Mouse (Mus musculus) macrophage (primary cell): ENCODE data around the gene Hnrnpc. TPM values are rescaled to one million over a fixed set of nuclear protein-coding genes. Genes with fewer than 3 reads are reported as not detected.
A peak's percentile ranks its signal among the peaks of the same experiment; 100 is the strongest.
"Not testable (repeated sequence)": the region's sequence is repeated elsewhere in the genome, so short reads cannot be mapped to it uniquely, and the experiment has no call there.

Experiments used
- H3K27ac ChIP-seq: fragments of 350-480 bp; formaldehyde crosslinking; 2 replicates; pipeline ENCODE4 v1.9.0; 2021
- H3K36me3 ChIP-seq: fragments of 350-480 bp; formaldehyde crosslinking; 2 replicates; pipeline ENCODE4 v1.9.0; 2021; ENCODE audit errors: inconsistent target
- H3K4me3 ChIP-seq: fragments of 350-480 bp; formaldehyde crosslinking; 2 replicates; pipeline ENCODE4 v1.9.0; 2021; ENCODE audit errors: inconsistent target
- H3K79me2 ChIP-seq: fragments of 350-480 bp; formaldehyde crosslinking; 2 replicates; pipeline ENCODE4 v1.9.0; 2021; ENCODE audit errors: inconsistent target
- WGBS: methylation state at CpG from one replicate; pipeline ENCODE4 v1.1.7; 2026; ENCODE audit warnings: inconsistent platforms; ENCODE audit not compliant: missing documents; 5-methylcytosine and 5-hydroxymethylcytosine counted together
- polyA plus RNA-seq: library from polyadenylated mRNA; stranded (reverse); fragments of 250-400 nt; gene quantifications from 3 replicates; pipeline ENCODE4 v1.2.4, GENCODE M21; 2018; ENCODE audit warnings: inconsistent platforms

Gene Hnrnpc
- polyA plus RNA-seq, 1 experiment from 2014 or later = 310 TPM

GRCm38 (mm10) chr14:52118456-52118822, 14.6 kb upstream of the Hnrnpc start:
- Histone ChIP-seq H3K27ac (peak overlapping the region; percentile 58; the same call in 1 of the 2 replicates), H3K4me3 (no peak overlapping the region)

GRCm38 (mm10) chr14:52117241-52117640, 13.4 kb upstream of the Hnrnpc start:
- 100% methylated on average over 5 of the region's 5 CpGs for WGBS
- no peak overlapping the region for H3K4me3 ChIP-seq

More at GRCm38 (mm10) chr14:52118456-52118822, 14.6 kb upstream of the Hnrnpc start:
- Histone ChIP-seq H3K36me3 (no peaks in the 10 kb centered on the region), H3K79me2 (no peaks in the 10 kb centered on the region)
- 86% methylated on average over 8 of the region's 8 CpGs for WGBS

GRCm38 (mm10) chr14:52114101-52114500, 10.3 kb upstream of the Hnrnpc start:
- no peaks in the 10 kb centered on the region for H3K79me2 ChIP-seq
- no peak overlapping the region for H3K4me3 ChIP-seq
- no peaks in the 10 kb centered on the region for H3K36me3 ChIP-seq
- no peak overlapping the region for H3K27ac ChIP-seq
- 92% methylated on average over 1 of the region's 1 CpGs for WGBS

More at GRCm38 (mm10) chr14:52117241-52117640, 13.4 kb upstream of the Hnrnpc start:
- H3K36me3 ChIP-seq = no peaks in the 10 kb centered on the region
- H3K79me2 ChIP-seq = no peaks in the 10 kb centered on the region
- no peak overlapping the region for H3K27ac ChIP-seq

- H3K79me2 ChIP-seq = no peaks in the 10 kb centered on the region
- 95% methylated on average over 4 of the region's 4 CpGs for WGBS
- no peak within 1 kb of the TSS for H3K27ac ChIP-seq
- no peaks in the 10 kb centered on the region for H3K36me3 ChIP-seq
- no peak within 1 kb of the TSS for H3K4me3 ChIP-seq
Measured at GRCm38 (mm10) chr14:52110346-52110745, 6.5 kb upstream of the Hnrnpc start, which contains the start of gene Rpgrip1. TSS of gene Rpgrip1 (plus strand) at chr14:52110704.

GRCm38 (mm10) chr14:52108025-52108424, 4.2 kb upstream of the Hnrnpc start:
- peak overlapping the region; percentile 83 for H3K27ac ChIP-seq
- 96% methylated on average over 2 of the region's 2 CpGs for WGBS
- H3K79me2 ChIP-seq = peaks cover 9% of the 10 kb centered on the region
- H3K4me3 ChIP-seq = no peak overlapping the region
- no peaks in the 10 kb centered on the region for H3K36me3 ChIP-seq

GRCm38 (mm10) chr14:52106741-52107140, 2.9 kb upstream of the Hnrnpc start:
- Histone ChIP-seq H3K36me3 (no peaks in the 10 kb centered on the region), H3K27ac (peak overlapping the region; percentile 83)

GRCm38 (mm10) chr14:52105308-52105707, 1.5 kb upstream of the Hnrnpc start:
- Histone ChIP-seq H3K36me3 (no peaks in the 10 kb centered on the region), H3K27ac (peak overlapping the region; percentile 83), H3K4me3 (no peak overlapping the region), H3K79me2 (peaks cover 36% of the 10 kb centered on the region)
- 88% methylated on average over 1 of the region's 2 CpGs for WGBS

More at GRCm38 (mm10) chr14:52106741-52107140, 2.9 kb upstream of the Hnrnpc start:
- WGBS = under 1% methylated on average over 10 of the region's 10 CpGs
- H3K79me2 ChIP-seq = peaks cover 22% of the 10 kb centered on the region
- H3K4me3 ChIP-seq = no peak overlapping the region

- 50% methylated on average over 7 of the region's 7 CpGs for WGBS
- Histone ChIP-seq H3K36me3 (no peaks in the 10 kb centered on the region), H3K4me3 (peak overlapping the region; percentile 25), H3K79me2 (peaks cover 41% of the 10 kb centered on the region), H3K27ac (peak overlapping the region; percentile 83)
Measured at GRCm38 (mm10) chr14:52104677-52105285, 953 bp upstream of the Hnrnpc start.

GRCm38 (mm10) chr14:52103474-52103855, 363 bp downstream of the Hnrnpc start:
- H3K4me3 ChIP-seq = peak overlapping the region; percentile 96

GRCm38 (mm10) chr14:52101285-52102157, 2.3 kb downstream of the Hnrnpc start:
- peak overlapping the region; percentile 96; the same call in 1 of the 2 replicates for H3K4me3 ChIP-seq
- peaks cover 74% of the 10 kb centered on the region for H3K79me2 ChIP-seq
- H3K27ac ChIP-seq = no peak overlapping the region
- H3K36me3 ChIP-seq = peaks cover 8% of the 10 kb centered on the region; the same call in 1 of the 2 replicates
- WGBS = 0% methylated on average over 1 of the region's 1 CpGs

More at GRCm38 (mm10) chr14:52103474-52103855, 363 bp downstream of the Hnrnpc start:
- H3K27ac ChIP-seq = peak overlapping the region; percentile 75
- H3K79me2 ChIP-seq = peaks cover 54% of the 10 kb centered on the region
- WGBS = 0% methylated on average over 29 of the region's 30 CpGs
- H3K36me3 ChIP-seq = no peaks in the 10 kb centered on the region

GRCm38 (mm10) chr14:52100170-52100960, 3.5 kb downstream of the Hnrnpc start:
- H3K79me2 ChIP-seq = peaks cover 85% of the 10 kb centered on the region
- peaks cover 10% of the 10 kb centered on the region; the same call in 1 of the 2 replicates for H3K36me3 ChIP-seq
- H3K4me3 ChIP-seq = no peak overlapping the region; the same call in 1 of the 2 replicates
- 28% methylated on average over 5 of the region's 5 CpGs for WGBS
- H3K27ac ChIP-seq = no peak overlapping the region

- H3K36me3 ChIP-seq = peaks cover 10% of the 10 kb centered on the region; the same call in 1 of the 2 replicates
Measured at GRCm38 (mm10) chr14:52099563-52099962, 4.3 kb downstream of the Hnrnpc start.

GRCm38 (mm10) chr14:52098387-52098786, 5.4 kb downstream of the Hnrnpc start:
- not testable (repeated sequence) for H3K27ac ChIP-seq, H3K4me3 ChIP-seq, H3K36me3 ChIP-seq
- H3K79me2 ChIP-seq = peaks cover 100% of the 10 kb centered on the region
- WGBS = 38% methylated on average over 2 of the region's 3 CpGs

More at GRCm38 (mm10) chr14:52099563-52099962, 4.3 kb downstream of the Hnrnpc start:
- Histone ChIP-seq H3K79me2 (peaks cover 93% of the 10 kb centered on the region), H3K27ac (no peak overlapping the region), H3K4me3 (no peak overlapping the region)
- 82% methylated on average over 2 of the region's 2 CpGs for WGBS

GRCm38 (mm10) chr14:52097191-52097590, 6.6 kb downstream of the Hnrnpc start:
- H3K79me2 ChIP-seq = peaks cover 100% of the 10 kb centered on the region
- not testable (repeated sequence) for H3K27ac ChIP-seq, H3K4me3 ChIP-seq
- H3K36me3 ChIP-seq = peaks cover 20% of the 10 kb centered on the region; the same call in 1 of the 2 replicates
- WGBS = 94% methylated on average over 3 of the region's 3 CpGs
